Mouse (Mus musculus) lung, embryonic 14.5 days (tissue): ENCODE measurements around the gene Olfr1388. TPM values are rescaled to one million over a fixed set of nuclear protein-coding genes. Genes with fewer than 3 reads are reported as not detected.
"Not testable (repeated sequence)": the region's sequence is repeated elsewhere in the genome, so short reads cannot be mapped to it uniquely, and the experiment has no call there.

Experiments used
- ATAC-seq: fragments of 200-750 bp; cut with Nextera tagmentation; 2 replicates; pipeline ENCODE4 v1.8.0; 2017; ENCODE audit warnings: mild to moderate bottlenecking, moderate TSS enrichment, moderate library complexity; ENCODE audit not compliant: insufficient read depth
- DNase-seq: peaks from one replicate; pipeline ENCODE4 v3.0.0-alpha.2; 2015
- H3K27ac ChIP-seq: fragments of 300-500 bp; sonication (generic); 2 replicates; pipeline ENCODE4 v1.5.1; 2014; ENCODE audit warnings: low read depth, mild to moderate bottlenecking, moderate library complexity
- H3K27me3 ChIP-seq: fragments of 300-500 bp; sonication (generic); 2 replicates; pipeline ENCODE4 v1.6.1; 2014; ENCODE audit warnings: low read length, control low read depth; ENCODE audit not compliant: insufficient read depth
- H3K36me3 ChIP-seq: fragments of 300-500 bp; sonication (generic); 2 replicates; pipeline ENCODE4 v1.6.1; 2014; ENCODE audit warnings: control low read depth; ENCODE audit not compliant: insufficient read depth
- H3K4me1 ChIP-seq: fragments of 300-500 bp; sonication (generic); 2 replicates; pipeline ENCODE4 v1.6.1; 2014; ENCODE audit warnings: antibody characterized with exemption, control low read depth; ENCODE audit not compliant: insufficient read depth
- H3K4me2 ChIP-seq: fragments of 300-500 bp; sonication (generic); 2 replicates; pipeline ENCODE4 v1.6.1; 2014; ENCODE audit warnings: mild to moderate bottlenecking
- H3K4me3 ChIP-seq: fragments of 300-500 bp; sonication (generic); 2 replicates; pipeline ENCODE4 v1.5.1; 2014; ENCODE audit warnings: low read depth, low read length
- H3K9ac ChIP-seq: fragments of 300-500 bp; sonication (generic); 2 replicates; pipeline ENCODE4 v1.6.1; 2014
- H3K9me3 ChIP-seq: fragments of 300-500 bp; sonication (generic); 2 replicates; pipeline ENCODE4 v1.6.1; 2016; ENCODE audit warnings: low read depth, low read length, control low read depth
- CTCF ChIP-seq: IDR thresholded peaks from 2 replicates; pipeline ENCODE4 v1.5.1; 2016; ENCODE audit warnings: antibody characterized with exemption, low read depth
- WGBS: fragments of 180-500 bp; shearing (Covaris S2); extraction: QIAGEN DNeasy Blood & Tissue Kit; methylation state at CpG from one replicate; pipeline ENCODE4 v1.1.7; 2014; 5-methylcytosine and 5-hydroxymethylcytosine counted together
- polyA plus RNA-seq: library from polyadenylated mRNA; unstranded; fragments of >200 nt; fragmentation: Nextera tagmentation; extraction: Ambion mirVana; gene quantifications from 2 replicates; pipeline ENCODE4 v1.2.1, GENCODE M21; 2014

The Olfr1388 gene
- 0.16 and 0.17 TPM in 2 replicates for polyA plus RNA-seq

DNA sequence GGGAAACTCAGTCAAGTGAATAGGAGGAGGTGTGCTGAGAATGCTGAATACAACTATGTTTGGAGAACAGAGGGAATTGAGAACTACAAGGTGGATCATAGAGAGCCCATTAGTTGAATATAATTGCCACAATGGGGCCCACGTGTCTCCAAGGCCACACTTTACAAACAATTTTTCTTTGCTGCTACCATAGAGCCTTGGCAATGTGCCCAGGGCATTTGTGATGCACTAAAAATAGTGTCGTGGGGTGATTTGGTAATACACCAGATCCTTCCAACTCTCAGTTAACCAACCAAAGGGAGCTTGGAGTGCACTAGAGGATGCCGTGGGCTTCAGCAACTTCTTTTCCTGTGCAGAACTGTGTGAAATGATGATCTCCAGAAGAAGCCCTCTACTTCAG, at the start of gene Olfr1388:
Gene Olfr1388 (plus strand): TSS at position 214 of the 400 bp plus-strand sequence.
- no peaks in the 10 kb centered on the region for H3K36me3 ChIP-seq
- H3K27ac ChIP-seq, result no peak within 1 kb of the TSS
- TF ChIP-seq CTCF, result no peak
- DNase-seq, result peak; percentile 34
- no peaks in the 10 kb centered on the region for H3K27me3 ChIP-seq
- H3K4me1 ChIP-seq, result no peaks in the 10 kb centered on the region
- no peak within 1 kb of the TSS for H3K4me2 ChIP-seq
- 47% methylated on average over 3 of the region's 3 CpGs for WGBS
- H3K9me3 ChIP-seq, result no peaks in the 10 kb centered on the region
- no peak for ATAC-seq
- no peak within 1 kb of the TSS for H3K9ac ChIP-seq
- no peak within 1 kb of the TSS for H3K4me3 ChIP-seq

DNA sequence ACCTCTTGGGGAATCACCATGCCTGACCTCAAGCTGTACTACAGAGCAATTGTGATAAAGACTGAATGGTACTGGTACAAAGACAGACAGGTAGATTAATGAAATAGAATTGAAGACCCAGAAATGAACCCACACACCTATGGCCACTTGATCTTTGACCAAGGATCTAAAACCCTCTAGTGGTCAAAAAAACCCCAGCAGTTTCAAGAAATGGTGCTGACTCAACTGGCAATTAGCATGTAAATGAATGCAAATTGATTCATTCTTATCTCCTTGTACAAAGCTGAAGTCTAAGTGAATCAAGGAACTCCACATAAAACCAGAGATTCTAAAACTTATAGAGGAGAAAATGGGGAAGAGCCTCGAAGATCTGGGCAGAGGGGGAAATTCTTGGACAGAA, 43.7 kb upstream of the Olfr1388 start:
- H3K9me3 ChIP-seq, H3K4me1 ChIP-seq, H3K4me2 ChIP-seq, ATAC-seq, H3K36me3 ChIP-seq, DNase-seq, H3K4me3 ChIP-seq, H3K27me3 ChIP-seq, H3K9ac ChIP-seq, H3K27ac ChIP-seq: not testable (repeated sequence)
- WGBS, result 60% methylated on average over 1 of the region's 1 CpGs

- WGBS, result 71% methylated on average over 3 of the region's 3 CpGs
- Histone ChIP-seq H3K36me3 (no peaks in the 10 kb centered on the region), H3K4me1 (no peaks in the 10 kb centered on the region), H3K9ac (no peak overlapping the region), H3K9me3 (no peaks in the 10 kb centered on the region), H3K4me3 (no peak overlapping the region), H3K4me2 (no peak overlapping the region), H3K27ac (no peak overlapping the region), H3K27me3 (no peaks in the 10 kb centered on the region)
- TF ChIP-seq CTCF, result no peak
- ATAC-seq (no peak), DNase-seq (no peak)
These were observed 29.6 kb upstream of the Olfr1388 start for GRCm38 (mm10) chr11:49406784-49407183.

- TF ChIP-seq CTCF, result peak; percentile 39
- H3K4me3 ChIP-seq, result no peak overlapping the region
- H3K4me1 ChIP-seq, result no peaks in the 10 kb centered on the region
- H3K27ac ChIP-seq, result no peak overlapping the region
- H3K9me3 ChIP-seq, result no peaks in the 10 kb centered on the region
- whole genome bisulfite sequencing, result 42% methylated on average over 1 of the region's 1 CpGs
- H3K4me2 ChIP-seq, result no peak overlapping the region
- DNase-seq (peak; percentile 73), ATAC-seq (no peak)
- H3K9ac ChIP-seq, result no peak overlapping the region
- H3K27me3 ChIP-seq, result no peaks in the 10 kb centered on the region
- H3K36me3 ChIP-seq, result no peaks in the 10 kb centered on the region
These were observed 25.9 kb upstream of the Olfr1388 start for GRCm38 (mm10) chr11:49410540-49410939.

- Histone ChIP-seq H3K4me3 (no peak within 1 kb of the TSS), H3K9me3 (no peaks in the 10 kb centered on the region), H3K27me3 (no peaks in the 10 kb centered on the region), H3K9ac (no peak within 1 kb of the TSS), H3K4me1 (no peaks in the 10 kb centered on the region), H3K36me3 (no peaks in the 10 kb centered on the region), H3K4me2 (no peak within 1 kb of the TSS), H3K27ac (no peak within 1 kb of the TSS)
- ATAC-seq, result no peak
- 84% methylated on average over 2 of the region's 2 CpGs for WGBS
- no peak for TF ChIP-seq CTCF
- no peak for DNase-seq
These were observed 13.7 kb upstream of the Olfr1388 start, which contains the start of gene Olfr1389 for GRCm38 (mm10) chr11:49422767-49423166. TSS of gene Olfr1389 (plus strand) at chr11:49423067.

GRCm38 (mm10) chr11:49425257-49425927, 11.0 kb upstream of the Olfr1388 start:
- Histone ChIP-seq H3K27me3 (no peaks in the 10 kb centered on the region), H3K9ac (no peak overlapping the region), H3K9me3 (no peaks in the 10 kb centered on the region), H3K4me3 (no peak overlapping the region), H3K4me2 (no peak overlapping the region), H3K27ac (no peak overlapping the region), H3K36me3 (no peaks in the 10 kb centered on the region), H3K4me1 (no peaks in the 10 kb centered on the region)
- 88% methylated on average over 1 of the region's 1 CpGs for WGBS
- no peak for DNase-seq
- no peak for TF ChIP-seq CTCF
- no peak for ATAC-seq

DNA sequence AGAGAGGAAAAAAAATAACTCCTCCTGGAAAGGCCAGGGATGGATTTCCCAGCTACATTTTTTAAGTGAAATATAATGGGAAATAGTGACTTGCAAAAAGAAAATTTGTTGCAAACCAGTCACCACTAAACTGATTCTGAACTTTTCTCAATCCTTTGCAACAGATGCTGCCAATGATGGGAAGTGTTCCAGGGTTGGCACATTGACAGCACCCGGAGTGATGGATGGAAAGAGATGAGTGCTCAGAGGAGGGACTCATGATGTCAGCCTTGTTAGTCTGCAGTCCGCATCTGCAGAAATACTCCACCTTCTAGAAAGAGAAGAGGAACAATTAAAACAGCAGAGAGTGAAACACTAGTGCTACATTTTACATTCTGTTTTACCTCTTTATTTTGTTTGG, 6.8 kb upstream of the Olfr1388 start:
- Histone ChIP-seq H3K4me2 (no peak overlapping the region), H3K4me3 (no peak overlapping the region), H3K4me1 (no peaks in the 10 kb centered on the region), H3K27ac (no peak overlapping the region), H3K9ac (no peak overlapping the region), H3K9me3 (no peaks in the 10 kb centered on the region), H3K27me3 (no peaks in the 10 kb centered on the region), H3K36me3 (no peaks in the 10 kb centered on the region)
- 79% methylated on average over 2 of the region's 2 CpGs for WGBS
- ATAC-seq (no peak), DNase-seq (no peak)
- TF ChIP-seq CTCF, result no peak

DNA sequence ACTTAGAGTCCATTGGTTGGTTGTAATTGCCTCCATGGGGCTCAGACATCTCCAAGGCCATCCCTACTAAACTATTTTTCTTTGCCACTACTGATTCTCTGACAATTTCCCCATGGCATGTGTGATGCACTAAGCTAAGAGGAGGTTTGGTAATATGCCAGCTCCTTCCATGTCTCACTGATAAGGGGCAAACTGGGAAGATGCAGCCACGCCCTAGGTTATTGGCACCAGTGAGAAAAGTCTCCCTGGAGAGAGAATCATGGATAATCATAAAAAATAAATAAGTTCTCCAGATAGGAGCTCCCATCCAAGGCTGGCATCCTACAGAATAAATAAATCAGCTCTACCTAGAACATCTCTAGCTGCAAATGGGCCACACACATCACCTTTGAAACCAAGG, 18.6 kb downstream of the Olfr1388 start, which contains the start of gene Olfr1387:
Gene Olfr1387 (plus strand): TSS at position 301 of the 400 bp plus-strand sequence.
- no peaks in the 10 kb centered on the region for H3K9me3 ChIP-seq
- no peak within 1 kb of the TSS for H3K4me2 ChIP-seq
- no peak for DNase-seq
- no peak within 1 kb of the TSS for H3K27ac ChIP-seq
- ATAC-seq, result no peak
- no peak within 1 kb of the TSS for H3K4me3 ChIP-seq
- WGBS, result 76% methylated on average over 1 of the region's 1 CpGs
- H3K4me1 ChIP-seq, result no peaks in the 10 kb centered on the region
- no peak within 1 kb of the TSS for H3K9ac ChIP-seq
- TF ChIP-seq CTCF, result no peak
- H3K27me3 ChIP-seq, result no peaks in the 10 kb centered on the region
- H3K36me3 ChIP-seq, result no peaks in the 10 kb centered on the region

- H3K4me3 ChIP-seq, H3K27me3 ChIP-seq, ATAC-seq, H3K4me1 ChIP-seq, H3K4me2 ChIP-seq, DNase-seq, H3K27ac ChIP-seq, H3K36me3 ChIP-seq, H3K9ac ChIP-seq, H3K9me3 ChIP-seq: not testable (repeated sequence)
- 73% methylated on average over 2 of the region's 3 CpGs for whole genome bisulfite sequencing
These were observed 28.3 kb downstream of the Olfr1388 start, which contains the start of gene Olfr1386 for GRCm38 (mm10) chr11:49464746-49465145. TSS of gene Olfr1386 (plus strand) at chr11:49465046.
